In genomic region chr2:127335078-127335541, GRCm38 (mm10) we compare ENCODE assay signal across 8 mouse cellular contexts. TPM values are rescaled to one million over a fixed set of nuclear protein-coding genes. Genes with fewer than 3 reads are reported as not detected.
DNase-seq lines count a peak whose midpoint lies in the region; ATAC-seq and TF ChIP-seq lines count a peak whose summit lies in the region.

No protein-coding gene starts in this region.

- TF ChIP-seq POLR2A in liver, adult 2 months (IDR thresholded peaks at IDR 0.05; ENCODE audit: extremely low read depth, insufficient read depth, low read length) = no peak
- no peak for TF ChIP-seq POLR2A in spleen, adult 2 months (IDR thresholded peaks at IDR 0.05; ENCODE audit: low read depth, low read length)

- no peaks in the 10 kb centered on the region for H3K79me2 ChIP-seq in liver, adult 2 months (ENCODE audit: control insufficient read depth, insufficient read depth, low read length)

- H3K36me3 ChIP-seq in heart, embryonic 14.5 days (ENCODE audit: control insufficient read depth, insufficient read depth, low read length) = no peaks in the 10 kb centered on the region
- H3K36me3 ChIP-seq in heart, embryonic 11.5 days (ENCODE audit: control insufficient read depth, insufficient read depth, low read length) = no peaks in the 10 kb centered on the region
- H3K36me3 ChIP-seq in E14TG2a.4 (ENCODE audit: insufficient read depth, low read length) = no peaks in the 10 kb centered on the region
- no peaks in the 10 kb centered on the region for H3K36me3 ChIP-seq in liver, adult 2 months (ENCODE audit: control insufficient read depth, insufficient read depth, low read length)
- peaks cover 21% of the 10 kb centered on the region for H3K36me3 ChIP-seq in spleen, adult 2 months (ENCODE audit: control insufficient read depth, insufficient read depth, low read length)

- H3K4me2 ChIP-seq in heart, embryonic 14.5 days (ENCODE audit: low read length) = peak overlapping the region; percentile 96; the same call in 1 of the 2 replicates
- no peak overlapping the region; the same call in 1 of the 2 replicates for H3K4me2 ChIP-seq in heart, embryonic 11.5 days

- H3K27ac ChIP-seq in heart, embryonic 14.5 days (replicated peaks in 1 of 2; ENCODE audit: control insufficient read depth in 1 of 2, insufficient read depth in 1 of 2, low read depth in 2 of 2, low read length in 2 of 2) = 0 out of 4 replicates have a peak overlapping the region, but pooled peaks of 1 of the 2 experiments have one; percentile 45
- no peak overlapping the region for H3K27ac ChIP-seq in heart, embryonic 11.5 days (ENCODE audit: low read depth, low read length)
- H3K27ac ChIP-seq in liver, adult 2 months (replicated peaks; ENCODE audit: insufficient read depth, low read depth, low read length) = no peak overlapping the region
- H3K27ac ChIP-seq in spleen, adult 2 months (ENCODE audit: insufficient read depth, low read length) = peak overlapping the region; percentile 96
- no peak overlapping the region for H3K27ac ChIP-seq in left cerebral cortex, adult 2 months

- peak; percentile 9 for DNase-seq in liver, adult 2 months (ENCODE audit: extremely low read depth, low read depth, low spot score)
- DNase-seq in spleen, adult 2 months (ENCODE audit: low read depth in 1 of 2, low spot score in 2 of 2) = peak; percentile 88 to 90
- DNase-seq in left cerebral cortex, adult 2 months (ENCODE audit: extremely low spot score in 1 of 2, low spot score in 2 of 2) = no peak
- DNase-seq in cerebellum, postnatal 10 days = no peak
- DNase-seq in adrenal gland, adult 18-20 months (ENCODE audit: low spot score in 2 of 2) = no peak

- no peak overlapping the region for H3K4me3 ChIP-seq in heart, embryonic 14.5 days (ENCODE audit: control insufficient read depth in 1 of 2, insufficient read depth in 1 of 2, low read depth in 1 of 2, low read length in 2 of 2)
- H3K4me3 ChIP-seq in heart, embryonic 11.5 days (ENCODE audit: low read depth, low read length) = no peak overlapping the region
- H3K4me3 ChIP-seq in E14TG2a.4 (replicated peaks; ENCODE audit: low read length) = 0 out of 2 replicates have a peak overlapping the region, but pooled peaks have one; percentile 20
- H3K4me3 ChIP-seq in liver, adult 2 months (ENCODE audit: insufficient read depth, low read depth, low read length) = no peak overlapping the region
- H3K4me3 ChIP-seq in spleen, adult 2 months (ENCODE audit: extremely low read depth, insufficient read depth, insufficient read length) = peak overlapping the region; percentile 42; the same call in 1 of the 2 replicates
- H3K4me3 ChIP-seq in left cerebral cortex, adult 2 months = no peak overlapping the region

- H3K9ac ChIP-seq in heart, embryonic 14.5 days (ENCODE audit: low read length) = no peak overlapping the region
- no peak overlapping the region for H3K9ac ChIP-seq in heart, embryonic 11.5 days (ENCODE audit: low read depth, low read length)
- no peak overlapping the region for H3K9ac ChIP-seq in liver, adult 2 months (ENCODE audit: low read depth, low read length)

- intact Hi-C loops in left cerebral cortex, adult 2 months (cut with DNase I) = loop anchor here (5.0 kb wide), 1 partner anchor 63 kb away; the partner anchor contains the start of gene Stard7

- H3K9me3 ChIP-seq in heart, embryonic 14.5 days (ENCODE audit: control insufficient read depth, low read length) = no peaks in the 10 kb centered on the region
- H3K9me3 ChIP-seq in heart, embryonic 11.5 days (replicated peaks; ENCODE audit: control insufficient read depth, low read length) = no peaks in the 10 kb centered on the region
- 0 out of 2 replicates have a peak, but pooled peaks cover 3% of the 10 kb centered on the region for H3K9me3 ChIP-seq in E14TG2a.4 (ENCODE audit: low read length)

- peaks cover 8% of the 10 kb centered on the region; the same call in 1 of the 2 replicates for H3K27me3 ChIP-seq in heart, embryonic 14.5 days (ENCODE audit: control insufficient read depth, insufficient read depth, low read length)
- H3K27me3 ChIP-seq in heart, embryonic 11.5 days (ENCODE audit: control insufficient read depth, insufficient read depth, low read length) = peaks cover 17% of the 10 kb centered on the region
- peaks cover 82% of the 10 kb centered on the region for H3K27me3 ChIP-seq in E14TG2a.4 (ENCODE audit: insufficient read depth, low read length)
- peaks cover 6% of the 10 kb centered on the region; the same call in 1 of the 2 replicates for H3K27me3 ChIP-seq in liver, adult 2 months (ENCODE audit: control insufficient read depth, insufficient read depth, low read length)
- H3K27me3 ChIP-seq in spleen, adult 2 months (ENCODE audit: control insufficient read depth, insufficient read depth, low read length) = no peaks in the 10 kb centered on the region

- H3K4me1 ChIP-seq in heart, embryonic 14.5 days (ENCODE audit: control insufficient read depth in 2 of 2, insufficient read depth in 2 of 2, low read length in 2 of 2) = peaks cover 25 to 35% of the 10 kb centered on the region in 2 experiments
- H3K4me1 ChIP-seq in heart, embryonic 11.5 days (ENCODE audit: control insufficient read depth, insufficient read depth, low read length) = peaks cover 28% of the 10 kb centered on the region
- H3K4me1 ChIP-seq in E14TG2a.4 (replicated peaks; ENCODE audit: low read depth, low read length) = peaks cover 28% of the 10 kb centered on the region
- no peaks in the 10 kb centered on the region for H3K4me1 ChIP-seq in liver, adult 2 months (ENCODE audit: control insufficient read depth, insufficient read depth, low read length)
- peaks cover 32% of the 10 kb centered on the region for H3K4me1 ChIP-seq in spleen, adult 2 months (ENCODE audit: control insufficient read depth, insufficient read depth, insufficient read length)

- 53% methylated on average over 11 of the region's 11 CpGs for WGBS in heart, embryonic 14.5 days
- WGBS in heart, embryonic 11.5 days (ENCODE audit: insufficient replicate concordance) = 41% methylated on average over 11 of the region's 11 CpGs
- 75% methylated on average over 11 of the region's 11 CpGs for WGBS in liver, adult 2 months
- WGBS in spleen, adult 2 months = 6% methylated on average over 11 of the region's 11 CpGs

- no peak for TF ChIP-seq CTCF in E14TG2a.4 (conservative IDR thresholded peaks at IDR 0.05; ENCODE audit: low read length)
- TF ChIP-seq CTCF in liver, adult 2 months (IDR thresholded peaks at IDR 0.05; ENCODE audit: low read depth, low read length) = no peak
- TF ChIP-seq CTCF in spleen, adult 2 months (IDR thresholded peaks at IDR 0.05; ENCODE audit: extremely low read depth, insufficient read depth, insufficient read length, insufficient replicate concordance) = no peak
- no peak for TF ChIP-seq CTCF in left cerebral cortex, adult 2 months (IDR thresholded peaks at IDR 0.05)

- ATAC-seq in heart, embryonic 14.5 days (ENCODE audit: insufficient number of reproducible peaks, insufficient read depth, low FRiP score, low read depth) = no peak
- no peak for ATAC-seq in heart, embryonic 11.5 days (replicated peaks; ENCODE audit: insufficient number of reproducible peaks, low FRiP score, low TSS enrichment)

RNA-seq across cellular contexts. Expression of gene Dusp2, which starts 0.8 kb away (rescaled TPM):
- polyA plus RNA-seq in heart, embryonic 14.5 days (2014; fragmentation: Nextera tagmentation; extraction: Ambion mirVana) = 14.5 and 15.9 TPM in 2 replicates
- polyA plus RNA-seq in heart, embryonic 11.5 days (2014; fragmentation: Nextera tagmentation; extraction: Ambion mirVana) = 17.4 and 18.3 TPM in 2 replicates
- 0.37 and 1.2 TPM in 2 replicates for total RNA-seq in liver, adult 2 months (2014; rRNA removed)
- polyA plus RNA-seq in liver, adult 2 months (2012; rRNA removed) = 0.45 and 0.83 TPM in 2 replicates
- 116 and 178 TPM in 2 replicates for polyA plus RNA-seq in spleen, adult 2 months (2012; rRNA removed)
- total RNA-seq in left cerebral cortex, adult 2 months (2021) = 1 to 10 TPM; 2.4 to 3.5 TPM
- total RNA-seq in adrenal gland, adult 18-20 months (2021) = 1 to 10 TPM in 1 of 2 experiments, under 1 TPM in 1; 0.66 to 2.0 TPM

RNA-seq across cellular contexts. Expression of gene Astl, which starts 3.3 kb away (rescaled TPM):
- polyA plus RNA-seq in heart, embryonic 14.5 days (2014; fragmentation: Nextera tagmentation; extraction: Ambion mirVana) = not detected in 2 replicates
- not detected in 2 replicates for polyA plus RNA-seq in heart, embryonic 11.5 days (2014; fragmentation: Nextera tagmentation; extraction: Ambion mirVana)
- not detected in 2 replicates for total RNA-seq in liver, adult 2 months (2014; rRNA removed)
- not detected in 2 replicates for polyA plus RNA-seq in liver, adult 2 months (2012; rRNA removed)
- polyA plus RNA-seq in spleen, adult 2 months (2012; rRNA removed) = 0.08 TPM in 2 replicates
- not detected for total RNA-seq in left cerebral cortex, adult 2 months (2021)
- not detected for total RNA-seq in adrenal gland, adult 18-20 months (2021)

RNA-seq across cellular contexts. Expression of gene Adra2b, which starts 27.9 kb away (rescaled TPM):
- 1.1 and 1.2 TPM in 2 replicates for polyA plus RNA-seq in heart, embryonic 14.5 days (2014; fragmentation: Nextera tagmentation; extraction: Ambion mirVana)
- polyA plus RNA-seq in heart, embryonic 11.5 days (2014; fragmentation: Nextera tagmentation; extraction: Ambion mirVana) = 10.2 and 12.0 TPM in 2 replicates
- total RNA-seq in liver, adult 2 months (2014; rRNA removed) = 2.5 and 4.0 TPM in 2 replicates
- polyA plus RNA-seq in liver, adult 2 months (2012; rRNA removed) = 5.0 TPM in 2 replicates
- 1.2 and 1.3 TPM in 2 replicates for polyA plus RNA-seq in spleen, adult 2 months (2012; rRNA removed)
- under 1 TPM; 0.32 to 0.54 TPM for total RNA-seq in left cerebral cortex, adult 2 months (2021)
- 1 to 10 TPM; 1.1 to 1.9 TPM for total RNA-seq in adrenal gland, adult 18-20 months (2021)

Comparison
In these comparisons a context has a peak if more than half of its experiments do, and no peak if none do; other contexts are left out.
1. H3K4me3 ChIP-seq: peak in E14TG2a.4 (single experiment) and spleen, adult 2 months (single experiment); none in heart, embryonic 14.5 days (0 of 2), heart, embryonic 11.5 days (single experiment), liver, adult 2 months (single experiment) and left cerebral cortex, adult 2 months (single experiment).
2. DNase-seq: peak in liver, adult 2 months (single experiment) and spleen, adult 2 months (2 of 2); none in left cerebral cortex, adult 2 months (0 of 2), cerebellum, postnatal 10 days (0 of 2) and adrenal gland, adult 18-20 months (0 of 2).